Mouse (Mus musculus) testis, adult 2 months (tissue): Measurements from ENCODE around the gene Tulp2. TPM values are rescaled to one million over a fixed set of nuclear protein-coding genes. Genes with fewer than 3 reads are reported as not detected.

Experiments
- H3K27ac ChIP-seq: fragments of 200-500 bp; 2 replicates; pipeline ENCODE4 v1.5.1; 2012; ENCODE audit warnings: low read depth, low read length; ENCODE audit not compliant: control insufficient read depth, insufficient read depth
- H3K27me3 ChIP-seq: fragments of 200-500 bp; 2 replicates; pipeline ENCODE4 v1.6.1; 2012; ENCODE audit warnings: mild to moderate bottlenecking, low read length, moderate library complexity; ENCODE audit not compliant: control insufficient read depth, insufficient read depth
- H3K36me3 ChIP-seq: fragments of 200-500 bp; 2 replicates; pipeline ENCODE4 v1.6.1; 2012; ENCODE audit warnings: mild to moderate bottlenecking, low read length; ENCODE audit not compliant: control insufficient read depth, insufficient read depth
- H3K4me1 ChIP-seq: fragments of 200-500 bp; 2 replicates; pipeline ENCODE4 v1.6.1; 2012; ENCODE audit warnings: low read length; ENCODE audit not compliant: control insufficient read depth, insufficient read depth
- H3K4me3 ChIP-seq: fragments of 200-500 bp; 2 replicates; pipeline ENCODE4 v1.5.1; 2012; ENCODE audit warnings: low read depth, mild to moderate bottlenecking, low read length, moderate library complexity, mixed read lengths; ENCODE audit not compliant: control insufficient read depth
- CTCF ChIP-seq: fragments of 200-500 bp; IDR thresholded peaks from 2 replicates; pipeline ENCODE4 v1.5.1; 2012; ENCODE audit warnings: low read depth, mild to moderate bottlenecking, inconsistent platforms, low read length, moderate library complexity; ENCODE audit not compliant: control insufficient read depth, insufficient read depth, insufficient replicate concordance
- POLR2A ChIP-seq: fragments of 200-500 bp; IDR thresholded peaks from 2 replicates; pipeline ENCODE4 v1.6.1; 2012; ENCODE audit warnings: low read depth, mild to moderate bottlenecking, inconsistent platforms, low read length, moderate library complexity; ENCODE audit not compliant: control insufficient read depth
- polyA plus RNA-seq: library from polyadenylated mRNA; depleted of rRNA; stranded (reverse); fragments of >200 nt; gene quantifications from 2 replicates; pipeline ENCODE4 v1.2.3, GENCODE M21; 2012

Tulp2 gene
- polyA plus RNA-seq, 1 experiment: 879 TPM

- no peak within 1 kb of the TSS for H3K27ac ChIP-seq
- no peaks in the 10 kb centered on the region for H3K27me3 ChIP-seq
- no peak within 1 kb of the TSS for H3K4me3 ChIP-seq
- H3K4me1 ChIP-seq: peaks cover 27% of the 10 kb centered on the region
- TF ChIP-seq POLR2A (no peak), CTCF (no peak)
- H3K36me3 ChIP-seq: no peaks in the 10 kb centered on the region; the same call in 1 of the 2 replicates
These were observed 44.0 kb upstream of the Tulp2 start, which contains the start of gene Ruvbl2 for GRCm38 (mm10) chr7:45437521-45438276. Gene Ruvbl2, minus strand, starts transcription at chr7:45438096.

GRCm38 (mm10) chr7:45443526-45444420 is 37.9 kb upstream of the Tulp2 start:
- no peaks in the 10 kb centered on the region for H3K27me3 ChIP-seq
- no peak for TF ChIP-seq CTCF
- no peak overlapping the region for H3K4me3 ChIP-seq
- no peak overlapping the region; the same call in 1 of the 2 replicates for H3K27ac ChIP-seq
- H3K4me1 ChIP-seq: peaks cover 4% of the 10 kb centered on the region
- no peaks in the 10 kb centered on the region for H3K36me3 ChIP-seq

GRCm38 (mm10) chr7:45446589-45446988 is 35.1 kb upstream of the Tulp2 start:
- no peak overlapping the region for H3K4me3 ChIP-seq
- H3K27ac ChIP-seq: no peak overlapping the region
- no peaks in the 10 kb centered on the region for H3K36me3 ChIP-seq
- peaks cover 4% of the 10 kb centered on the region for H3K4me1 ChIP-seq
- H3K27me3 ChIP-seq: no peaks in the 10 kb centered on the region
- TF ChIP-seq CTCF (no peak), POLR2A (no peak)

GRCm38 (mm10) chr7:45447325-45447990 is 34.2 kb upstream of the Tulp2 start:
- H3K4me3 ChIP-seq: no peak overlapping the region
- TF ChIP-seq CTCF (peak; percentile 19; the same call in 1 of the 2 replicates), POLR2A (no peak)
- H3K4me1 ChIP-seq: peaks cover 6% of the 10 kb centered on the region
- H3K36me3 ChIP-seq: no peaks in the 10 kb centered on the region
- no peaks in the 10 kb centered on the region for H3K27me3 ChIP-seq
- H3K27ac ChIP-seq: no peak overlapping the region

- Histone ChIP-seq H3K4me1 (peaks cover 5% of the 10 kb centered on the region), H3K4me3 (no peak overlapping the region), H3K27me3 (no peaks in the 10 kb centered on the region), H3K27ac (no peak overlapping the region), H3K36me3 (no peaks in the 10 kb centered on the region)
- TF ChIP-seq CTCF (no peak), POLR2A (no peak)
These were observed 31.7 kb upstream of the Tulp2 start for GRCm38 (mm10) chr7:45449974-45450373.

- Histone ChIP-seq H3K36me3 (no peaks in the 10 kb centered on the region), H3K27ac (no peak overlapping the region)
- TF ChIP-seq CTCF (peak; percentile 84; the same call in 1 of the 2 replicates), POLR2A (no peak)
These were observed 30.2 kb upstream of the Tulp2 start for GRCm38 (mm10) chr7:45451344-45451982.

GRCm38 (mm10) chr7:45454971-45455370 is 26.7 kb upstream of the Tulp2 start:
- Histone ChIP-seq H3K36me3 (no peaks in the 10 kb centered on the region), H3K27me3 (no peaks in the 10 kb centered on the region), H3K4me3 (no peak overlapping the region), H3K27ac (no peak overlapping the region), H3K4me1 (peaks cover 16% of the 10 kb centered on the region)
- TF ChIP-seq POLR2A: no peak
- no peak for TF ChIP-seq CTCF

More at GRCm38 (mm10) chr7:45451344-45451982, 30.2 kb upstream of the Tulp2 start:
- no peaks in the 10 kb centered on the region for H3K27me3 ChIP-seq
- H3K4me3 ChIP-seq: peak overlapping the region; percentile 54
- peaks cover 5% of the 10 kb centered on the region for H3K4me1 ChIP-seq
